Mouse (Mus musculus) olfactory bulb, adult 2 months (tissue): ENCODE measurements around the gene Fbxl16.

Source experiments
- CTCF ChIP-seq: fragments of 200-500 bp; IDR thresholded peaks from 2 replicates; pipeline ENCODE4 v1.5.1; 2012; ENCODE audit warnings: low read depth, mild to moderate bottlenecking, low read length, moderate library complexity; ENCODE audit not compliant: insufficient read depth
- POLR2A ChIP-seq: fragments of 200-500 bp; IDR thresholded peaks from 2 replicates; pipeline ENCODE4 v1.6.1; 2012; ENCODE audit warnings: mild to moderate bottlenecking, low read depth, low read length, moderate library complexity; ENCODE audit not compliant: insufficient read depth

DNA sequence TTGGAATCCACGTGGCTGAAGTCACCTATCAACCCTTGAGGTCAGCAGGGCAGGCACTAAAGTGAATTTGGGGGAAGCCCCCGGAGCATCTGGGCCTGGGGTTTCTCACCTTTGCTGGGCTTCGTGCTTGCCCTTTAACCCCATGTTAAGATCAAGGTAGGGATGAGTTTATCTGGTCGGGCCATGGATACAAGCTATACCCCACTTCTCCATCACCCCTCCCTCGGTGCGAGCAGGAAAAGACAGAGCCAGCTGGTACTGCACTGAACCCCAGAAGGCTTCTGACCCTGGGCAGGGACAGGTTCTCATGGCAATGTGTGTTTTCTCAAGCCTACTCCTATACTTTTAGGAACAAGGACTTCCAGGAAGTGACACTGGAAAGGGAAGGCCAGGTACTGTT, 27.5 kb upstream of the Fbxl16 start:
- TF ChIP-seq CTCF (no peak), POLR2A (no peak)
